Mouse (Mus musculus) bone marrow macrophage, adult 2 months (primary cell): ENCODE measurements around the gene Atg10.

ENCODE experiments used
- CTCF ChIP-seq: IDR thresholded peaks from 2 replicates; pipeline ENCODE4 v1.5.1; 2012; ENCODE audit warnings: low read depth, mild to moderate bottlenecking, low read length, moderate library complexity
- POLR2A ChIP-seq: IDR thresholded peaks from 2 replicates; pipeline ENCODE4 v1.6.1; 2012; ENCODE audit warnings: mild to moderate bottlenecking, low read depth, low read length, borderline replicate concordance

DNA sequence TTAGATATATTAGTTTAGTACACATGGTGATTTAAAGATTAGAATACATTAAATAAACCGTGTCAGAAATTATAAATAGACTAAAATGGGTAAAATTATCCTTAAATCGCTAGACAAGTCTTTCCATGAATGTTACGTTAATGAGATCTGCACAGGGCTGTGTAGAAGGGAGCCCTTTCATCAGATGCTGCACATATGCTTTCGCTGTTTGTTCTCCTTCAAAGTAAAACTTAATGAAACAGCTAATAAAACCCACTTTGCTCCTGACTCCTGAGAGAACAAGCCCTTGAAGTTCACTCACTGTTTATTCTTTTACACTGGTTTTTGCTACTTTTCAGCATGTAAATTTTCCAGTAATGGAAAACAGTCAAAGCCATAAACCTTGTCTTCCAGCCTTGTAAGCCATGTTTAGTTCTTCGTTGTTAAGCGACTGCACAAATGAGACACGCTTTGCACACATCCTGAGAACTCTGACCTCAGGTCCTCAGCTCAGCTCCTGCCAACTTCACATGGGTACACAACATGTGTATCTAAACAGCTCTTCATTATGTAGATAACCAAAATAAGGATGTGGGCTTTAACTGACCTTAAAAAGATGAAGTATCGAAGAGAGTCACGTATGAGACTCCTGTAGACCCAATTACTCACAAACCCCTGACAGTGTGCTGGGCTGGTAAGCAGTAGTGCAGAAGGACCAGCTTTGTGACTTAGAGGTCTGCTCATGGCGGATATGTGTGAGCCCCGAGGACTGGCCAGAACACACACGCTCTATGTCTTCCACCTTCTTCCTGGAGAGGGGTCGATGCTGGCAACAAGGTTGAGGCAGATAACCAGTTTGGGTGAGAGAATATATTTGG, 36.2 kb downstream of the Atg10 start:
- TF ChIP-seq CTCF (no peak), POLR2A (no peak)
